Mouse (Mus musculus) liver, embryonic 14.5 days (tissue): Measurements from ENCODE around the gene Fbxl5. TPM values are rescaled to one million over a fixed set of nuclear protein-coding genes. Genes with fewer than 3 reads are reported as not detected.

Source experiments
- ATAC-seq: fragments of 200-750 bp; cut with Nextera tagmentation; 2 replicates; pipeline ENCODE4 v1.8.0; 2017; ENCODE audit warnings: moderate number of reproducible peaks, mild to moderate bottlenecking, moderate library complexity; ENCODE audit not compliant: insufficient read depth
- DNase-seq, 3 experiments: peaks; one replicate each; pipeline ENCODE4 v3.0.0-alpha.2; 2012 to 2013; ENCODE audit warnings: low read depth in 3 of 3, low spot score in 3 of 3
- H3K27ac ChIP-seq: fragments of 300-500 bp; sonication (generic); 2 replicates; pipeline ENCODE4 v1.5.1; 2014; ENCODE audit warnings: moderate library complexity, mild to moderate bottlenecking, control low read depth, inconsistent platforms
- H3K27me3 ChIP-seq: fragments of 300-500 bp; sonication (generic); 2 replicates; pipeline ENCODE4 v1.6.1; 2014; ENCODE audit warnings: mild to moderate bottlenecking, low read length, moderate library complexity; ENCODE audit not compliant: control insufficient read depth, insufficient read depth
- H3K36me3 ChIP-seq: fragments of 300-500 bp; sonication (generic); replicated peaks from 2 replicates; pipeline ENCODE4 v1.6.1; 2014; ENCODE audit warnings: low read depth; ENCODE audit not compliant: control insufficient read depth, insufficient read depth
- H3K4me1 ChIP-seq, 2 experiments: fragments of 200-500 bp in 1 of 2; fragments of 300-500 bp in 1 of 2; sonication (generic) in 1 of 2; replicated peaks; 2 replicates each; pipeline ENCODE4 v1.6.1; 2012 to 2014; ENCODE audit warnings: antibody characterized with exemption in 1 of 2, inconsistent platforms in 1 of 2, low read length in 1 of 2; ENCODE audit not compliant: control insufficient read depth in 2 of 2, insufficient read depth in 2 of 2
- H3K4me2 ChIP-seq: fragments of 300-500 bp; sonication (generic); 2 replicates; pipeline ENCODE4 v1.6.1; 2014; ENCODE audit warnings: low read depth, mild to moderate bottlenecking, control low read depth, moderate library complexity
- H3K4me3 ChIP-seq, 2 experiments: fragments of 200-500 bp in 1 of 2; fragments of 300-500 bp in 1 of 2; sonication (generic) in 1 of 2; 2 replicates each; pipeline ENCODE4 v1.5.1; 2012 to 2014; ENCODE audit warnings: low read depth in 2 of 2, low read length in 2 of 2, mild to moderate bottlenecking in 2 of 2, control low read depth in 1 of 2, inconsistent platforms in 1 of 2, moderate library complexity in 1 of 2; ENCODE audit not compliant: insufficient read depth in 1 of 2
- H3K9ac ChIP-seq: fragments of 300-500 bp; sonication (generic); replicated peaks from 2 replicates; pipeline ENCODE4 v1.6.1; 2014; ENCODE audit warnings: mild to moderate bottlenecking, control low read depth, moderate library complexity
- H3K9me3 ChIP-seq: fragments of 300-500 bp; sonication (generic); 2 replicates; pipeline ENCODE4 v1.6.1; 2016; ENCODE audit warnings: low read length, mixed read lengths; ENCODE audit not compliant: control insufficient read depth
- CTCF ChIP-seq: IDR thresholded peaks from 2 replicates; pipeline ENCODE4 v1.5.1; 2016; ENCODE audit warnings: antibody characterized with exemption, low read depth, control low read depth
- EP300 ChIP-seq: IDR thresholded peaks from 2 replicates; pipeline ENCODE4 v1.6.1; 2016; ENCODE audit warnings: antibody characterized with exemption, low read depth
- WGBS: fragments of 180-500 bp; shearing (Covaris S2); extraction: QIAGEN DNeasy Blood & Tissue Kit; methylation state at CpG from one replicate; pipeline ENCODE4 v1.1.7; 2014; ENCODE audit not compliant: insufficient replicate concordance; 5-methylcytosine and 5-hydroxymethylcytosine counted together
- polyA plus RNA-seq, 2 experiments: library from polyadenylated mRNA; depleted of rRNA in 1 of 2; stranded (reverse) in 1 of 2; unstranded in 1 of 2; fragments of >200 nt; fragmentation: Nextera tagmentation in 1 of 2; extraction: Ambion mirVana in 1 of 2; gene quantifications; 2 replicates each; pipeline versions ENCODE4 v1.2.1 to v1.2.3; 2012 to 2014

The Fbxl5 gene
- polyA plus RNA-seq, 2 experiments = 10.3 to 21.5 TPM

DNA sequence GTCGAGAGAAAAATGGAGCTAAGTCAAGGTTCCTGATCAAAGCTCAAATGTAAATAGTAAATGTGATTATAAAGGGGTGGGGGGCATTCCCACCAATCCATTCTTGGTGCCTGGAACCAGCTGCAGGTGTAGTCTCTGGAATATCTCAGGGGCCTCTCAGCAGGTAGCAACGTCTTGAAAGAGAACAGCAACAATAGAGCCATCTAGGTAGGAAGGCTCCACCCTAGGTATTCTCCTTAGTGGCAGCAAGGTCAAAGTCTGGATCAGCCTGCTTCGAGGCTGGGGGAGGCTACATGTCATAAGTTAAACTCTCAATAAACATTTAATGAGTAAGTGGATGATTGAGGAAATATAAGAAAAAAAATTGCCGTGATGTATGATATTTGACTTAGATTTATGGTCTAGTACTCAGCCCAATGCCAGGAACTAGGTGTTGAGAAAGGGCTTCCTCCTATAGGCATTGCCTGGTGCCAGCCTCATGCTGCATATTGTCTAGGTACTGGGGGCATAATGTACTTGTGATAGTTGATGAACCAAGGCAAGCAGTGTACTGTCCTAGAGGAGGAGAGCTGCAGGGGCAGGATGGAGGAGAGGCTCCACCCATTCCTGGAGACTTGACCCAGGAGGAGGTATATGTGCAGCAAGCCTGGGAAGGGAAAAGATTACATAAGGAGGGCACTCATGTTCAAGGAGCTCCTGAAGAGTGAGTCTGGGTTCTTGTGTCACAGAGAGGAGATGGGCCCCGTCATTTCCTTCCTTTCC lies 39.4 kb upstream of the Fbxl5 start:
- WGBS = 46% methylated on average over 5 of the region's 5 CpGs
- ATAC-seq (no peak), DNase-seq (no peak)
- Histone ChIP-seq H3K27me3 (no peaks in the 10 kb centered on the region), H3K4me3 (no peak overlapping the region), H3K4me1 (peaks cover 0 to 4% of the 10 kb centered on the region in 2 experiments; a peak in 1 of 4 replicates), H3K9ac (no peak overlapping the region), H3K4me2 (no peak overlapping the region), H3K9me3 (no peaks in the 10 kb centered on the region; the same call in 1 of the 2 replicates), H3K36me3 (no peaks in the 10 kb centered on the region), H3K27ac (no peak overlapping the region)
- TF ChIP-seq EP300 = no peak
- no peak for TF ChIP-seq CTCF

DNA sequence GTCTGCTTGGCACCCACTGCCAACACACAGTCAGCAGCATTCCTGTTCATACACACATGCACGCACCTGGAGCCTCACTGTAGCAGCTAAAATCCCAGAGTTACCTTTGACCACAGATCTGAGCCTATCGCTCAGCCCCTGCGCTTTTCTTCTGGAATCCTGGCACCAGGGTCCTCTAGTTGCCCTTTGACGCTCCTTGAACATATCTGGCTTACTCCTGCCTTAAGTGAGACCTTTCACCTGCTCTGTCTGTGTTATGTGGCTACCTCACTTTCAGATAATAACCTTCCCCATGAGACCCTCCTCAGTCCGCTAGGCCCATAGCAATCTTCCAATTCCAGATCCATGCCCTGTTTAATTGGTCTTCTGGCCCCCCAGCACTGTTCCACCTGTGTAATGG lies 38.7 kb upstream of the Fbxl5 start:
- 76% methylated on average over 5 of the region's 5 CpGs for WGBS
- H3K4me1 ChIP-seq = peaks cover 0 to 4% of the 10 kb centered on the region in 2 experiments; a peak in 1 of 4 replicates
- H3K36me3 ChIP-seq = no peaks in the 10 kb centered on the region
- H3K4me3 ChIP-seq = no peak overlapping the region
- no peak for ATAC-seq
- TF ChIP-seq CTCF = no peak
- no peak for TF ChIP-seq EP300
- no peaks in the 10 kb centered on the region; the same call in 1 of the 2 replicates for H3K9me3 ChIP-seq
- no peak overlapping the region for H3K4me2 ChIP-seq
- H3K27me3 ChIP-seq = no peaks in the 10 kb centered on the region
- H3K27ac ChIP-seq = no peak overlapping the region
- no peak for DNase-seq
- H3K9ac ChIP-seq = no peak overlapping the region

DNA sequence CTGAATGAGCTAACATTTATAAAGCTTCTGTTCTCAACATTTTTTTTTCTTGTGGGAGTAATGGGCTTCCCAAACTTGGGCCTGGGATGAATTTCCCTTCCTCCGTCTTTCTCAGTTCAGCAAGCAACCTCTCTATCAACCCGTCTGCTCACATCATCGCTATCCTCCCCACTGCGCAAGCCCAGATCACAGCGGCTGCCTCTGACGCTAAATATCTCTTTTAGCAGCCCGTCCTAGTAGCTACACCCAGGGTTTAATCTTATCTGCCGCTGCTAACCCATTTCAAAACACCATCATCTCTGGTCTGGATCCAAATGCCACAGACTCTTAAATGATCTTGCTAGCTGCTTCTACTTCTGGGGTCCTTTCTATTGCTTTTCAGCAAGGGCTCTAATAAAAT lies 38.2 kb upstream of the Fbxl5 start:
- Histone ChIP-seq H3K4me1 (peaks cover 0 to 6% of the 10 kb centered on the region in 2 experiments; a peak in 1 of 4 replicates), H3K4me3 (no peak overlapping the region), H3K4me2 (no peak overlapping the region), H3K36me3 (no peaks in the 10 kb centered on the region), H3K9me3 (no peaks in the 10 kb centered on the region; the same call in 1 of the 2 replicates), H3K9ac (no peak overlapping the region), H3K27me3 (no peaks in the 10 kb centered on the region), H3K27ac (no peak overlapping the region)
- 62% methylated on average over 8 of the region's 8 CpGs for WGBS
- DNase-seq = no peak
- ATAC-seq = no peak
- no peak for TF ChIP-seq EP300
- TF ChIP-seq CTCF = no peak

DNA sequence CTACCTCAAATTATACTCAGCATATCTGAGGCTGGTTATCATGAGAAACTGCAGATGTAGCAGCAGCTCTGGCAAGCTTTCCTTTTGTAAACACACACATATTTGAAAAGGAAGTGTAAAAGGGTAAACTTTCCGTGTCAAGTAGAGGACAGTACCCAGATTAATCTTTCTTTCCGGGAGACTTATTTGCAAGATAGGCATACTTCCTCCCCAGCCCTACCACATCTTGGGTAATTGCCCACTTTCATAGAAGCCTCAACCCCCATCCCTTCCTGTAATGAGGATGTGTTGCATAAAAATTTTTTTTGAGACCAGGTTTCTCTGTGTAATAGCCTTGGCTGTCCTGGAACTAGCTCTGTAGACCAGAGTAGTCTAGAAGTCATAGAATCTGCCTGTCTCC lies 34.3 kb upstream of the Fbxl5 start:
- ATAC-seq = peak; percentile 23; the same call in 1 of the 2 replicates
- TF ChIP-seq CTCF = no peak
- no peak for TF ChIP-seq EP300
- whole genome bisulfite sequencing = 15% methylated on average over 2 of the region's 2 CpGs
- no peak for DNase-seq
- no peaks in the 10 kb centered on the region for H3K36me3 ChIP-seq
- H3K4me2 ChIP-seq = no peak overlapping the region
- no peak overlapping the region for H3K27ac ChIP-seq
- H3K27me3 ChIP-seq = no peaks in the 10 kb centered on the region
- no peak overlapping the region for H3K4me3 ChIP-seq
- H3K9me3 ChIP-seq = no peaks in the 10 kb centered on the region; the same call in 1 of the 2 replicates
- peaks cover 0 to 4% of the 10 kb centered on the region in 2 experiments; a peak in 2 of 4 replicates for H3K4me1 ChIP-seq
- H3K9ac ChIP-seq = no peak overlapping the region

DNA sequence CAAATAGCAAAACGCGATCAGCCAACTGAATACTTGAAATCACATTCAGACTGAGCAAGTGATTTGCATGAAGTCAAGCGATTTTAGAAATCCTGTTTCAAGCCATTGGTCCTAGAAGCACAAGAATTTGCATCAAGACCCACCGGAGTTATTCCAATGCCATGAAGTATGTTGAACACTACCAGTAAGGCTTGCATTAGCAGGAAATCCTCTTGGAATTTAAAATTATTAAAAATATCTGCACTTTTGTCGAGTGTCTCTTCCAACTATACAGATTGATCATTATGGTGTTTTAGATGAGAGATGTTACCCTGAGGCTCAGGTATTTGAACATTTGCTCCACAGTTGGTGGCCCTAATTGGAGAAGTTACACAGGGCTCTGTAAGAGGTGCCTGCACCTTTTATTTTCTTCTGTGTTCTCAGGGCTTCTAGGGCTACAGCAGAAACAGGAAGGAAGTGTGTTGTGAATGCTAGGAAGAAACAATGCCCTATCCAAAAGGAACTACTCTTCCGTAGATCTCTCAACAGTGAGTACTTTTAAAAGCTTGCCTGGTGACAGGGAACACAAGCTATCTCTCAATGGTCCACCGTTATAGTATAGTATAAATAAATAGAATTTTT lies 32.5 kb upstream of the Fbxl5 start:
- Histone ChIP-seq H3K9ac (no peak overlapping the region), H3K27ac (no peak overlapping the region), H3K4me3 (no peak overlapping the region), H3K4me1 (peaks cover 0 to 4% of the 10 kb centered on the region in 2 experiments; a peak in 2 of 4 replicates), H3K36me3 (no peaks in the 10 kb centered on the region), H3K27me3 (no peaks in the 10 kb centered on the region), H3K9me3 (no peaks in the 10 kb centered on the region; the same call in 1 of the 2 replicates), H3K4me2 (no peak overlapping the region)
- no peak for TF ChIP-seq EP300
- no peak for DNase-seq
- ATAC-seq = no peak
- 44% methylated on average over 7 of the region's 7 CpGs for WGBS
